Mouse (Mus musculus) embryo, embryonic 11 days (tissue): ENCODE measurements around the gene Ninj1.

Experiments used
- DNase-seq: peaks from one replicate; pipeline ENCODE4 v3.0.0-alpha.2; 2015

The Ninj1 gene

DNA sequence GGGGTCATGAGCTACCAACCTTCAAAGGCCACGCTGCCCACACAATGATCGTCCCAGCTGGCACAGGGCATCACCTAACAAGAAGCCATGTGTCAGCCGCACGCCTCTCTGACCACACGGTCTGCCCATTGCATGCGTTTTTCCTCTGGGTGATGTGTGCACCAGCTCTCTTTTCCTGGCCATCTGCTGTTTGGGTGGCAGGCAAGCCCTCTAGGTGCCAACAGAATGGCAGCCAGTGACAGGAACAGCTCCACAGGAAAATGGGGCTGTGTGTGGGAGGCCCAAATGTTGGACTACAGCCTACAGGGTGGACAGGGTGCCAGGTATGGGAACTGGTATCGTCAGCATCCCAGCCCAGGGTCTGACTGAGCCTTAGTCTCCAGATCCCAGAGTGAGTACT lies 14.9 kb upstream of the Ninj1 start:
- DNase-seq, result no peak

DNA sequence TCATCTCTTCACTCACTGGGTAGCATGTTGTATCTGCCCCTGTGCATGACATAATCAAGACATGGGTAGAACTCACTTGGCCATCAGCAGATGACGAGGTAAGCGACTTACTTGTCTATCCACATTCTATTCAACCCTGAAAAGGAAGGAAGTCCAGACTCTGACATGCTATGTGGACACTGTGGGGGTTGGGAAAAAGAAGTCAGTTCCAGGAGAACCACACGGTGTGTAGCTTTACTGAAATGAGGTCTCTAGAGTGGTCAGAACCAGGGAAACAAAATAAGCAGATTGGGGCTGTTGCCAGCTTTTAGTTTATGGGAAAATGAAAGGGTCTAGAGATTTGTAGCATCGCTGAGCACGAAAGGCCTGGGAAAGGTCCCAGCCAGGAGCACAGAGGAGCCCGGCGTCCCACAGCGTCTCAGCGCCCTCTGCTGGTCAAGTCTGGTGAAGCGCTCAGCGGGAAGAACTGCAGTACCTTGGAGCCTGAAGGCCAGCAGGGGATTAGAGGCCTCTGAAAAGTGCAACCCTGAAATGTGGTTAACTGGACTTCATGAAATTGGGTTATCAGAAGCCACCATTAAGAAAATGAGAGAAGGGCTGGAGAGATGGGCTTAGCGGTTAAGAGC lies 14.2 kb upstream of the Ninj1 start:
- DNase-seq, result peak; percentile 91

DNA sequence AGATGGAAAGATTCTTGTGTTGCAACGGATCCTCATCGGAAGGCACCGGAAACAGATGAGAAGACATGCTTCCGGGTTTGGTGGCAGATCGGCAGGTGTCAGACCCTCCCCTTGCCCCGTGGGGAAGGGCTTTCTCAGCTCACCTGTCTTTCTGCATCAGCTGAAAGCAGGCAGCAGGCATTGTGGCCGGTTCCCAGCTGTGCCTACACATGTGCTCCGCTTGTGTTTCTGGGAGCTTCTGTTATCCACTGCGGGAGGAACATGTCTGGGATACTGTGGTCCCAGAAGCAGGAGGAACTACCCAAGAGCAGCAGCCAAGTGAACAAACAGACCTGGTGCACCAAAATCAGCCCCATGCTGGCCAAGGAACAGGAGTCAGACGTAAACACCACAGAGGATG lies 11.8 kb upstream of the Ninj1 start:
- no peak for DNase-seq

- no peak for DNase-seq
Observed at GRCm38 (mm10) chr13:49178839-49179585, 8.3 kb upstream of the Ninj1 start.

GRCm38 (mm10) chr13:49180274-49180673 lies 7.0 kb upstream of the Ninj1 start:
- no peak for DNase-seq

- no peak for DNase-seq
Observed at GRCm38 (mm10) chr13:49180691-49181090, 6.6 kb upstream of the Ninj1 start.

GRCm38 (mm10) chr13:49181411-49181984 lies 5.8 kb upstream of the Ninj1 start:
- no peak for DNase-seq

- DNase-seq, result no peak
Observed at GRCm38 (mm10) chr13:49183161-49183560, 4.1 kb upstream of the Ninj1 start.

- no peak for DNase-seq
Observed at GRCm38 (mm10) chr13:49183646-49184045, 3.6 kb upstream of the Ninj1 start.

- DNase-seq, result no peak
Observed at GRCm38 (mm10) chr13:49186798-49187287, 442 bp upstream of the Ninj1 start.

- peak; percentile 27 for DNase-seq
Observed at GRCm38 (mm10) chr13:49188219-49188965, 1.1 kb downstream of the Ninj1 start.

DNA sequence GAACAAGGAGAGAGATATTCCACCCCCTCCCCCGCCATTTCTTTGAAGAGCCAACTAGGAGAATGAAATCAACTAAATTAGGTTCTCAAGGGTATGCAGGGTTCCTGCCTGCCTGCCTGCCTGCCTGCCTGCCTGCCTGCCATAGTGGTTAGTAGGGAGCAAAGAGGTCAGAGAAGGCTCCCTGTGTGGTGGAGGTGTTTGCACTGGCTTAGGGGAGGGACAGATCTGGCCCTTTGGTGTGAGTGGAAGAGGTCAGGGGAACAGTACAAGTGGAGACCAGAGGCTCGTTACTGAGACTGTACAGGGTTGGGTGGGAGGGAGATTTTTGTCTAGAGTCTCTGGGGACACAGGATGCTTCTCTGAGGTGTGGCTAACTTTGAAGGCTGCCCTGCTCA lies 1.7 kb downstream of the Ninj1 start:
- DNase-seq, result no peak

DNA sequence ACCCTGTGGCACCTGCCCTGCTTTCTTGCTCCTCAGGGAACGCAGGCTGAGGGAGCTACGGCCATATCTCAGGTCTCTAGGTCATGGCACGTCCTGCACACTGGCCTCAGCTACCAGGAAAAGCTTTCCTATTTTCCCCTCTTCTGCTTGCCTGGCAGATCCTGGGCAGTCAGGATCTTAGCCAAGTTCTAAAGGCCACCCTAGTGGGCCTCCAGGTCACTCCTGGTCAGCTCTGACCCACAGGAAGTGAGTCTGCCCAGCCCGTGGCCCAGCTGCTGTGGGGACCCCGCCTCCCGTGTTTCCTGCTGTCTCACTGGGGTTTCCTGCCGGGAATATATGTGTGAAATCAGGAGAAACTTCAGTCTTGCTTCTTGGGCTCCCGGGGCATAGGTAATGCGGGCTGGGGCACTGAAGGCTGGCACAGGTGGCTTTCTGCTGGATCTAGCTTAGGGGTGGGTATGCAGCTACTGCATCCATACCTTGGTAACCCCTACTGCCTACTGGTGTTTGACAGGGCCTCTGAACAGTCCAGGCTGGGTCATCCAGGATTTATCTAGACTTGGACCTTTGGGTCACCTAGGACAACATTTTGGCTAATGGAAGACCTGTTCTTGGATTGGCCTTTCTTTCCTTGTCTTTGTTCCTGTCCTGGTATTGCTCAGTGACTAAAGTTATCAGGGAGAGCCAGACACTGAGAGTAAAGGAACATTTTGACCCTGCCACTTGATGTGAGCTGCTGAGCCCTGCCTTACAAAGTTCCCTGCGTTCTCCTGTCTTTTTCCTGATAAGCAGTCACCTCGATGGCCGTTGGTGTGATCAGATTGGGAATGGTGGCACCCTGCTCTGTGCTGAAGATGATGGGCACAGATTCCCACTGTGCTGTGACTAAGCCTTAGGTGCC lies 2.9 kb downstream of the Ninj1 start:
- no peak for DNase-seq

- DNase-seq, result no peak
Observed at GRCm38 (mm10) chr13:49190876-49191672, 3.8 kb downstream of the Ninj1 start.

GRCm38 (mm10) chr13:49191673-49192035 lies 4.4 kb downstream of the Ninj1 start:
- no peak for DNase-seq

DNA sequence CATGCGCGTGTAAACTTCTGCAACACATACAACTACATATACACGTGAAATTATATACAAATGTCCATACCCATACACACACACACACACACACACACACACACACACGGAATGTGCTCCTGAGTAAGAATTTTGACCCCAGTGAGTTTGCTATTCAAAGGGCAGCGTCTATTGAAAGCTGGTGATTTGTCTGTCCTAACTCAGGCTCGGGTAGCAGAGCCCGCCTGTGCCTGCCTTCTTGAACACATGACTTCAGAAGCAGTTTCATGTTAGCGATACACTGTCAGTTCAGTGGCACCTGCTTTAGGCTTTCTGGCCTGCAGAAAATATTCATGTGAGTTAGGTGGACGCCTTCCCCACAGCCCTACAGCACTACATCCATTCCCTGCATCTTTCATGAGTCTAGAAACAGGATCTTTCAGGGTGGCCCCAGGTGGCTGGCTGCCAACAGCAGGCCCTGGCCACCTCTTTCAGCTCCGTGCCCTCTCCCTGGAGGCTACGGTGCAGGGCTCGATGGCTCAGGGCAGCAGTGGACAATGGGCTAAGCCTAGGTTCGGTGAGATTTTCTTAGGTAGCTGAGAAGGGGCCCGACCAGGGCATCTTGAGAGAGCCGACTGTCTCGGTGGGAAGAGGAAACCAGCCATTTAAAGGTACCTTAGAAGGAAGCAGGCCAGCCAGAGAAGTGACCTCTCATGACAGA lies 5.0 kb downstream of the Ninj1 start:
- DNase-seq, result no peak

- DNase-seq, result no peak
Observed at GRCm38 (mm10) chr13:49193650-49194049, 6.4 kb downstream of the Ninj1 start.

- no peak for DNase-seq
Observed at GRCm38 (mm10) chr13:49194811-49195210, 7.5 kb downstream of the Ninj1 start.

DNA sequence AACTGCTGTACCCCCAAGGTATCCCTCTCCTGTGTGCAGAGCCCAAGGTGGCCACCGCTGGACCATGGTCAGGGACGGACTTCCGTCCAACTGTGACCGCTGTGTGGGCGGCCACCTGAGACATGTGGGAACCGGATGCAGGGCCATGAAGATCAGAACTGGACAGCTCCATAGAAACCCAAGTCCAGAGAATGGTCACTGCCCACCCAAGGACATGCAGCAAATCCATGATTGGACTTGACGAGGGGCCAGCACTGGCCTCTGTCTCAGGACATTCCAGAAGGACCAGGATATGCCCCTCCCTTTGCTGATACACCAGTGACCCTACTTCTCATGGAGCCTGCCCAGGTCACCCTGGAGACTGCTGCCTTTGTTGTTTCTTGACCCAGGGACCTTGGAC lies 8.4 kb downstream of the Ninj1 start:
- no peak for DNase-seq

DNA sequence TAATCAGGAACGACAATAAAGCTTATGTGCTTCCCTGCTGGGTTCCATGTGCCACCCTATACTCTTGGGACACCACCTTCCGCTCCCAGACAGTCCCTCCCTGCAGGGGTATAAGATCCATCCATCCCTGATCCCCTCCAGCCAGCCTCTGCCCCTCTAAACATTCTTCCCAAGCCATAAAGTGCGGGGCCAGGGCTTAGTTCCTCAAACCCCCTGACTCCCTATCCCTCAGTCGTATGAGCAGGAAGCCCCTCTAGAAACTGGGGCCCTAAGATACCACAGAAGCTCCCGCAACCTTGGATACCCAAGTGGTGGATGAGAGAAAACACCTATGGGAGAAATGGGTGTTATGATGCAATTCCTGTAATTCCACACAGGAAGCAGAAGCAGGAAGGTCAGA lies 8.9 kb downstream of the Ninj1 start:
- DNase-seq, result no peak

GRCm38 (mm10) chr13:49196766-49197165 lies 9.5 kb downstream of the Ninj1 start:
- DNase-seq, result no peak
